Mouse (Mus musculus): ENCODE results near the gene Zfp622.

DNA sequence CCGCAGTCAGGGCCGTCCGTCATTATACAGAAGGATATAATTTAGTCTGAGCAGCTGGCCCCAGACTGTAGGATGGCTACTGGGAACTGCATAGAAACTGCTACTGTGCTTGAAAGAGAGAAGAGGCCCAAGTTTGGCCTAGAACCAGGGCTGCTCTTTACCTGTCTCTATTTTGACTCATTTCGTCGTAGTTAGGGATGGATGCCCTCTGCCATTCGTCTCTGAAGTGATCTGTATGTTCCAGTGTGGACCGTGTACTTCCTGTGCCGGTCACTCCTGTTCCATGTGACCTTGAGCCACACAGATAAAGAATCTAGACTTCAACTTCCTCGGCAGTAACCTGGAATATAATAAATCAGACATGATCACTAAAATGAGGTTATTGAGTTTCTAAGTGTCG lies 26.5 kb upstream of the Zfp622 start:
- TF ChIP-seq CTCF (IDR thresholded peaks at IDR 0.05; ENCODE audit: low read depth, low read length) (no peak), POLR2A (IDR thresholded peaks at IDR 0.05; ENCODE audit: insufficient read depth, low read length) (no peak), EP300 (IDR thresholded peaks at IDR 0.05; ENCODE audit: insufficient read depth, low read depth, low read length) (no peak)
